Mouse (Mus musculus) G1E (cell line): Measurements from ENCODE around the gene Nmnat3.

Experiments
- CTCF ChIP-seq: IDR thresholded peaks from 2 replicates; pipeline ENCODE4 v1.5.1; 2012; ENCODE audit warnings: low read depth, low read length, inconsistent platforms, mixed read lengths
- GATA1 ChIP-seq: IDR thresholded peaks from 2 replicates; pipeline ENCODE4 v1.6.1; 2012; ENCODE audit warnings: borderline replicate concordance, low read length, inconsistent platforms, mixed read lengths

DNA sequence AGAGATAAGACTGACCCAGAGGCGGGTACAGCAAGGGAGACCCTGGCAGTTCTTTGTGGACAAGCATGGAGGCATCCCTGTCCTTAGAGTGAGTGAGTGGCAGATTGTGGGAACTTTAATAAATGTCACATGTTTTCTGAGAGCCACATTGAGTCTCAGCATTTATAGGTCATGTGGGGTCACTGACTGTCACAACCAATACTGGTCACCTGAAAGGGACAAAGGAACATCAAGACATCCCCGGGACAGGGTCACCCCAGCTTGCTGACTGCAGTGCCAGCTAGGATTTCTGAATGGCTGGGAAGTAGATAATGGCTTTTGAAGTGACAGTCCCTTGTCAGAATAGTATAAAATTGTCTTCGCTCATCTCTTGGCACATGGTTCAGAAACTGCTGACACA lies 151.9 kb downstream of the Nmnat3 start:
- TF ChIP-seq GATA1, result no peak
- TF ChIP-seq CTCF, result no peak
